Mouse (Mus musculus): ENCODE measurements around the gene Fam219a. TPM values are rescaled to one million over a fixed set of nuclear protein-coding genes. Genes with fewer than 3 reads are reported as not detected.

Fam219a gene
- 10 to 100 TPM; 12.3 to 16.5 (median 14.1) TPM for total RNA-seq (2022)

GRCm38 (mm10) chr4:41569411-41569885 lies at the start of gene Fam219a, which contains the start of gene Dnaic1:
Gene Fam219a (minus strand): TSS chr4:41569538.
Gene Dnaic1 (plus strand): TSS chr4:41569775.
- peak; percentile 99 for DNase-seq (ENCODE audit: low spot score)

GRCm38 (mm10) chr4:41615661-41616599 lies 46.6 kb upstream of the Fam219a start:
- no peak for DNase-seq (ENCODE audit: low spot score)

- peak; percentile 82 for DNase-seq (ENCODE audit: low spot score)
These were observed 44.8 kb upstream of the Fam219a start for GRCm38 (mm10) chr4:41614156-41614555.

- no peak for DNase-seq (ENCODE audit: low spot score)
These were observed 42.8 kb upstream of the Fam219a start for GRCm38 (mm10) chr4:41612166-41612565.

- no peak for DNase-seq (ENCODE audit: low spot score)
These were observed 41.2 kb upstream of the Fam219a start for GRCm38 (mm10) chr4:41610594-41610980.

GRCm38 (mm10) chr4:41609681-41610593 lies 40.6 kb upstream of the Fam219a start:
- DNase-seq (ENCODE audit: low spot score), result no peak

- DNase-seq (ENCODE audit: low spot score), result no peak
These were observed 37.4 kb upstream of the Fam219a start for GRCm38 (mm10) chr4:41606784-41607183.

- no peak for DNase-seq (ENCODE audit: low spot score)
These were observed 35.4 kb upstream of the Fam219a start for GRCm38 (mm10) chr4:41604476-41605396.

- no peak for DNase-seq (ENCODE audit: low spot score)
These were observed 33.5 kb upstream of the Fam219a start for GRCm38 (mm10) chr4:41602818-41603217.

GRCm38 (mm10) chr4:41583353-41583752 lies 14.0 kb upstream of the Fam219a start:
- no peak for DNase-seq (ENCODE audit: low spot score)

- DNase-seq (ENCODE audit: low spot score), result no peak
These were observed 6.6 kb upstream of the Fam219a start for GRCm38 (mm10) chr4:41575914-41576313.

GRCm38 (mm10) chr4:41573492-41573891 lies 4.2 kb upstream of the Fam219a start:
- DNase-seq (ENCODE audit: low spot score), result no peak

GRCm38 (mm10) chr4:41571490-41571889 lies 2.2 kb upstream of the Fam219a start:
- no peak for DNase-seq (ENCODE audit: low spot score)

GRCm38 (mm10) chr4:41568682-41569410 lies 492 bp downstream of the Fam219a start:
- no peak for DNase-seq (ENCODE audit: low spot score)

- no peak for DNase-seq (ENCODE audit: low spot score)
These were observed 1.1 kb downstream of the Fam219a start for GRCm38 (mm10) chr4:41568239-41568638.

GRCm38 (mm10) chr4:41566123-41566522 lies 3.2 kb downstream of the Fam219a start:
- DNase-seq (ENCODE audit: low spot score), result no peak

GRCm38 (mm10) chr4:41563297-41563696 lies 6.0 kb downstream of the Fam219a start:
- DNase-seq (ENCODE audit: low spot score), result no peak

GRCm38 (mm10) chr4:41557092-41557491 lies 12.2 kb downstream of the Fam219a start:
- no peak for DNase-seq (ENCODE audit: low spot score)

GRCm38 (mm10) chr4:41556311-41556953 lies 12.9 kb downstream of the Fam219a start:
- DNase-seq (ENCODE audit: low spot score), result no peak

All from heart, adult 8-10 months (tissue).